Mouse (Mus musculus) ES-E14 (cell line): ENCODE measurements around the gene Drg1.
"Not testable (repeated sequence)": the region's sequence is repeated elsewhere in the genome, so short reads cannot be mapped to it uniquely, and the experiment has no call there.

Experiments
- CHD2 ChIP-seq: IDR thresholded peaks from 2 replicates; pipeline ENCODE4 v1.6.1; 2014; ENCODE audit warnings: mild to moderate bottlenecking, low read depth, low read length, inconsistent platforms
- HCFC1 ChIP-seq: IDR thresholded peaks from 2 replicates; pipeline ENCODE4 v1.6.1; 2012; ENCODE audit warnings: low read length, inconsistent platforms, borderline replicate concordance; ENCODE audit not compliant: insufficient read depth
- ZC3H11A ChIP-seq: IDR thresholded peaks from 2 replicates; pipeline ENCODE4 v1.6.1; 2012; ENCODE audit warnings: low read depth, mild to moderate bottlenecking, inconsistent platforms, low read length, borderline replicate concordance
- ZNF384 ChIP-seq: IDR thresholded peaks from 2 replicates; pipeline ENCODE4 v1.6.1; 2012; ENCODE audit warnings: low read depth, low read length, inconsistent platforms

DNA sequence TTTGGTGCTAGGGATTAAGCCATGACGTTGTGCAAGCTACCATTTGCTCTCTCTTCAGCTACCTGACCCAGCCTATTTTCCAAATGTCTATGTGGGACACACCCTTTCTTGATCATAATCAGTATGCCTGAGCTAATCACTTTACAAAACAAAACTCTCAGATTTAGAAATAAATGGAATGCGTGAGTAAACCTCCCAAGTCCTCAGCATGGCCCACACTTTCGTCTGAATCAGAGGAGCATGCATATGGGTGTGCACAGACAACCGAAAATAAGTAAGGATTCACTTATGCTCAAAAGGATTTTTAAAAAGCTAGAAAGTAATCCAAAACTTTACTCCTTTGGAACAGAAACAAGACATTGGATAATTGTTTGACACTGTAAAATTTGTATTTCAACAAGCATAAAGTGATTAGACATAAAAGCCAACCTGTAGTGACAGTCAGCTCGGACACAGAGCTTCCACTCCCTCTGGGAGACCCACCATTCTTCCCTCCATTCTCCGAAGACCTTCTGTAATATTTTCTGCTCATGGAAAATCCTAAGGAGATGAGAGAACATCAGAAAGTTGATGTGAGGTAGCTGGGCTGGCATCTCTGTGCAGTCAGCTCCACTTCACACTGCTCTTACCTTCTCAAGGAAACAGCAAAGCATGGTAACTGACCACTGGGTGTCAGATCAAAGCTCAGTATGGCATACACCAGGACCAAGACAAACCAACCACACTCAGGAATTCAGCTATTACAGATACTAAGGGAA is 87.1 kb downstream of the Drg1 start:
- not testable (repeated sequence) for TF ChIP-seq HCFC1, ZNF384, CHD2, ZC3H11A
